Mouse (Mus musculus) heart, embryonic 14.5 days (tissue): Measurements from ENCODE around the gene Snx15. TPM values are rescaled to one million over a fixed set of nuclear protein-coding genes. Genes with fewer than 3 reads are reported as not detected.
"Not testable (repeated sequence)": the region's sequence is repeated elsewhere in the genome, so short reads cannot be mapped to it uniquely, and the experiment has no call there.

Experiments
- ATAC-seq: fragments of 200-750 bp; cut with Nextera tagmentation; 2 replicates; pipeline ENCODE4 v1.8.0; 2017; ENCODE audit warnings: low read depth, moderate TSS enrichment; ENCODE audit not compliant: insufficient number of reproducible peaks, insufficient read depth, low FRiP score
- H3K27ac ChIP-seq, 2 experiments: fragments of 200-500 bp in 1 of 2; fragments of 300-500 bp in 1 of 2; sonication (generic) in 1 of 2; replicated peaks in 1 of 2; 2 replicates each; pipeline ENCODE4 v1.5.1; 2012 to 2014; ENCODE audit warnings: low read depth in 2 of 2, low read length in 2 of 2, control low read depth in 1 of 2, mild to moderate bottlenecking in 1 of 2, mixed read lengths in 1 of 2; ENCODE audit not compliant: control insufficient read depth in 1 of 2, insufficient read depth in 1 of 2
- H3K27me3 ChIP-seq: fragments of 300-500 bp; sonication (generic); 2 replicates; pipeline ENCODE4 v1.6.1; 2014; ENCODE audit warnings: mild to moderate bottlenecking, low read length, control low read depth; ENCODE audit not compliant: control insufficient read depth, insufficient read depth
- H3K36me3 ChIP-seq: fragments of 300-500 bp; sonication (generic); 2 replicates; pipeline ENCODE4 v1.6.1; 2014; ENCODE audit warnings: mild to moderate bottlenecking, control low read depth, low read length, mixed read lengths; ENCODE audit not compliant: control insufficient read depth, insufficient read depth
- H3K4me1 ChIP-seq, 2 experiments: fragments of 200-500 bp in 1 of 2; fragments of 300-500 bp in 1 of 2; sonication (generic) in 1 of 2; 2 replicates each; pipeline ENCODE4 v1.6.1; 2012 to 2014; ENCODE audit warnings: low read length in 2 of 2, control low read depth in 1 of 2, mixed read lengths in 1 of 2; ENCODE audit not compliant: control insufficient read depth in 2 of 2, insufficient read depth in 2 of 2
- H3K4me2 ChIP-seq: fragments of 300-500 bp; sonication (generic); 2 replicates; pipeline ENCODE4 v1.6.1; 2014; ENCODE audit warnings: mild to moderate bottlenecking, low read length
- H3K4me3 ChIP-seq, 2 experiments: fragments of 200-500 bp in 1 of 2; fragments of 300-500 bp in 1 of 2; sonication (generic) in 1 of 2; 2 replicates each; pipeline ENCODE4 v1.5.1; 2012 to 2014; ENCODE audit warnings: low read length in 2 of 2, mild to moderate bottlenecking in 2 of 2, control low read depth in 1 of 2, low read depth in 1 of 2, moderate library complexity in 1 of 2; ENCODE audit not compliant: control insufficient read depth in 1 of 2, insufficient read depth in 1 of 2
- H3K9ac ChIP-seq: fragments of 300-500 bp; sonication (generic); 2 replicates; pipeline ENCODE4 v1.6.1; 2014; ENCODE audit warnings: mild to moderate bottlenecking, low read length
- H3K9me3 ChIP-seq: fragments of 300-500 bp; sonication (generic); 2 replicates; pipeline ENCODE4 v1.6.1; 2016; ENCODE audit warnings: low read length, control low read depth; ENCODE audit not compliant: control insufficient read depth
- WGBS: fragments of 180-500 bp; shearing (Covaris S2); extraction: QIAGEN DNeasy Blood & Tissue Kit; methylation state at CpG from one replicate; pipeline ENCODE4 v1.1.7; 2014; 5-methylcytosine and 5-hydroxymethylcytosine counted together
- polyA plus RNA-seq: library from polyadenylated mRNA; unstranded; fragments of >200 nt; fragmentation: Nextera tagmentation; extraction: Ambion mirVana; gene quantifications from 2 replicates; pipeline ENCODE4 v1.2.1, GENCODE M21; 2014

Snx15 gene
- polyA plus RNA-seq, 1 experiment from 2014 or later = 23.9 TPM

- Histone ChIP-seq H3K4me2 (no peak overlapping the region), H3K9ac (no peak overlapping the region), H3K36me3 (peaks cover 33% of the 10 kb centered on the region), H3K9me3 (no peaks in the 10 kb centered on the region), H3K27ac (no peak overlapping the region), H3K27me3 (no peaks in the 10 kb centered on the region), H3K4me1 (no peaks in the 10 kb centered on the region), H3K4me3 (no peak overlapping the region)
- ATAC-seq = no peak
- 77% methylated on average over 7 of the region's 7 CpGs for WGBS
Observed at GRCm38 (mm10) chr19:6132171-6132827, 4.2 kb upstream of the Snx15 start.

- not testable (repeated sequence) for H3K4me1 ChIP-seq, H3K27ac ChIP-seq, H3K4me3 ChIP-seq, H3K27me3 ChIP-seq, H3K4me2 ChIP-seq, H3K9ac ChIP-seq, ATAC-seq, H3K9me3 ChIP-seq
- WGBS = 70% methylated on average over 7 of the region's 7 CpGs
- H3K36me3 ChIP-seq = peaks cover 16% of the 10 kb centered on the region
Observed at GRCm38 (mm10) chr19:6130414-6131128, 2.5 kb upstream of the Snx15 start.

- ATAC-seq = no peak
- Histone ChIP-seq H3K4me1 (no peaks in the 10 kb centered on the region), H3K36me3 (0 out of 2 replicates have a peak, but pooled peaks cover 7% of the 10 kb centered on the region), H3K9me3 (no peaks in the 10 kb centered on the region), H3K9ac (peak overlapping the region; percentile 73), H3K4me3 (peak overlapping the region; percentile 55 to 72), H3K27me3 (no peaks in the 10 kb centered on the region), H3K4me2 (peak overlapping the region; percentile 67), H3K27ac (peak overlapping the region; percentile 81 to 88)
- WGBS = 69% methylated on average over 10 of the region's 10 CpGs
Observed at GRCm38 (mm10) chr19:6126789-6127580, 1.1 kb downstream of the Snx15 start.

- no peak for ATAC-seq
- Histone ChIP-seq H3K4me3 (no peak overlapping the region), H3K9me3 (no peaks in the 10 kb centered on the region), H3K9ac (no peak overlapping the region), H3K4me1 (no peaks in the 10 kb centered on the region), H3K27me3 (no peaks in the 10 kb centered on the region), H3K4me2 (no peak overlapping the region), H3K27ac (no peak overlapping the region), H3K36me3 (0 out of 2 replicates have a peak, but pooled peaks cover 10% of the 10 kb centered on the region)
- WGBS = 23% methylated on average over 4 of the region's 4 CpGs
Observed at GRCm38 (mm10) chr19:6126289-6126688, 1.8 kb downstream of the Snx15 start.

GRCm38 (mm10) chr19:6124898-6125297, 3.2 kb downstream of the Snx15 start:
- Histone ChIP-seq H3K9me3 (no peaks in the 10 kb centered on the region), H3K9ac (no peak overlapping the region), H3K27ac (no peak overlapping the region), H3K4me1 (no peaks in the 10 kb centered on the region), H3K4me2 (no peak overlapping the region), H3K27me3 (no peaks in the 10 kb centered on the region), H3K36me3 (0 out of 2 replicates have a peak, but pooled peaks cover 10% of the 10 kb centered on the region), H3K4me3 (no peak overlapping the region)
- 65% methylated on average over 2 of the region's 2 CpGs for WGBS
- no peak for ATAC-seq

- Histone ChIP-seq H3K9me3 (no peaks in the 10 kb centered on the region), H3K27ac (no peak overlapping the region), H3K4me3 (no peak overlapping the region), H3K4me1 (peaks cover 0 to 6% of the 10 kb centered on the region in 2 experiments; a peak in 2 of 4 replicates), H3K36me3 (0 out of 2 replicates have a peak, but pooled peaks cover 10% of the 10 kb centered on the region), H3K4me2 (no peak overlapping the region), H3K9ac (no peak overlapping the region), H3K27me3 (no peaks in the 10 kb centered on the region)
- ATAC-seq = no peak
- 85% methylated on average over 8 of the region's 8 CpGs for WGBS
Observed at GRCm38 (mm10) chr19:6123330-6123729, 4.8 kb downstream of the Snx15 start.

- 0 out of 2 replicates have a peak, but pooled peaks cover 10% of the 10 kb centered on the region for H3K36me3 ChIP-seq
- peaks cover 3 to 12% of the 10 kb centered on the region in 2 experiments for H3K4me1 ChIP-seq
- ATAC-seq = no peak
- H3K27me3 ChIP-seq = no peaks in the 10 kb centered on the region
- no peak overlapping the region for H3K4me3 ChIP-seq
- WGBS = 25% methylated on average over 19 of the region's 19 CpGs
- no peak overlapping the region for H3K4me2 ChIP-seq
- H3K9me3 ChIP-seq = no peaks in the 10 kb centered on the region
- H3K27ac ChIP-seq = no peak overlapping the region
- no peak overlapping the region for H3K9ac ChIP-seq
Observed at GRCm38 (mm10) chr19:6121761-6122160, 6.3 kb downstream of the Snx15 start.
